Mouse (Mus musculus): ENCODE results near the gene Samd3.

- TF ChIP-seq CTCF (IDR thresholded peaks at IDR 0.05; ENCODE audit: extremely low read depth, insufficient read length, insufficient replicate concordance, low read depth, low read length) = no peak
- no peak for TF ChIP-seq POLR2A (IDR thresholded peaks at IDR 0.05; ENCODE audit: low read depth, low read length)
These were observed 26.7 kb upstream of the Samd3 start for GRCm38 (mm10) chr10:26202708-26203368.

Measured in small intestine, adult 2 months (tissue).